Mouse (Mus musculus): ENCODE measurements around the gene Arglu1.

The Arglu1 gene

GRCm38 (mm10) chr8:8690146-8691092 lies at the start of gene Arglu1:
Gene Arglu1, minus strand, starts transcription at chr8:8690521.
- in situ Hi-C loops (cut with MboI; ENCODE audit: unreplicated experiment in 2 of 2), result loop anchor here in 1 of 2 experiments (10.0 kb wide), 1 partner anchor 1284 kb away; the partner anchor contains the start of genes Abhd13 and Lig4

DNA sequence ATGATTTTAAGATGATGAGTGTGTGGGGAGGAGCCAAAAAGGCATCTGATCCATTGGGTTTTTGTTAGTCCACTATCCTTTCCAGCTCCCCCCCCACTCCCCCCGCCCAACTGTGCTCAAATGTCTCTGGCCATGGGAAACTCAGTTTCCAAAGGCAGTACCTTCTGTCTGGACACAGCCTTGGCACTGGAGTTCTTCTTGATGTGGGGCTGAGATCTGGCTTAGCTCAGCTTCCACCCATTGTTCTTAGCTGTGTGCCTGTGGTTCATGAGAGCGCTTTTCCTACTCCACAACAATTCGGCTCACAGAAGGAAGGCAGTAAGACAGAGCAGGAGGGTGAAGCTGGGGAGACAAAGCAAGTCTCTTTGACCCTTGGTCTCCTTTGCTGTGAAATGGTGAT lies 47.0 kb upstream of the Arglu1 start:
- in situ Hi-C loops (cut with MboI; ENCODE audit: unreplicated experiment in 2 of 2), result no loop called here

- in situ Hi-C loops (cut with MboI; ENCODE audit: unreplicated experiment in 2 of 2), result no loop called here
These were observed 46.5 kb upstream of the Arglu1 start for GRCm38 (mm10) chr8:8736826-8737225.

GRCm38 (mm10) chr8:8733804-8734203 lies 43.5 kb upstream of the Arglu1 start:
- in situ Hi-C loops (cut with MboI; ENCODE audit: unreplicated experiment in 2 of 2), result no loop called here

DNA sequence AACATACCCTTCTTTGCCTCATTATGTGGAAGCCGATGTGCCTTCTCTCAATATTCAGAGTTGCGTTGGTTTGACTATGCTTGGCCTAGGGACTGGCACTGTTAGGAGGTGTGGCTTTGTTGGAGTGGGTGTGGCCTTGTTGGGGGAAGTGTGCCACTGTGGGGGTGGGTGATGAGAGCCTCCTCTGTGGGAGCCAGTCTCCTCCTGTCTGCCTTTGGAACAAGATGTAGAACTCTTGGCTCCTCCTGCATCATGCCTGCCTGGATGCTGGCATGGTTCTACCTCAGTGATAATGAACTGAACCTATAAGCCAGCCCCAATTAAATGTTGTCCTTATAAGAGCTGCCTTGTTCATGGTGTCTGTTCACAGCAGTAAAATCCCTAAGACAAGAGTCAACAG lies 38.3 kb upstream of the Arglu1 start:
- in situ Hi-C loops (cut with MboI; ENCODE audit: unreplicated experiment in 2 of 2), result no loop called here

GRCm38 (mm10) chr8:8726547-8726946 lies 36.2 kb upstream of the Arglu1 start:
- in situ Hi-C loops (cut with MboI; ENCODE audit: unreplicated experiment in 2 of 2), result no loop called here

- in situ Hi-C loops (cut with MboI; ENCODE audit: unreplicated experiment in 2 of 2), result no loop called here
These were observed 14.5 kb upstream of the Arglu1 start for GRCm38 (mm10) chr8:8704813-8705212.

- in situ Hi-C loops (cut with MboI; ENCODE audit: unreplicated experiment in 2 of 2), result no loop called here
These were observed 13.3 kb upstream of the Arglu1 start for GRCm38 (mm10) chr8:8703668-8704067.

DNA sequence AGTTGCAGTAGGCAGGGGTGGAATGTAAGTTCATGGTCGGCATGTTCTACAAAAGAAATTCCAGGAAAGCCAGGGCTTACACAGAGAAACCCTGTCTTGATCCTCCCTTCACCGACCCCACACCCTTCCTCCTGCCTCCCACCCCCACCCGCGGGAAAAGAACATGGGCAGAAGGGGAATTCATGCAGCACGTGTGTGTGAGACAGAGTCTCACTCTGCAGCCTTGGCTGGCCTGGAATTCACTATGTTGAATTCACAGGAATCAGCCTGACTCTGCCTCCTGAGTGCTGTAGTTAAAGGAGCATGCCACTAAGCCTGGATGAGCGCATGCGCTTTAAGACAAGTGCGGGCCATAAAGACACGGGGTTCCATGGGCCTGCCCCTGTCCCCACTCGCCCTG lies 10.5 kb upstream of the Arglu1 start:
- in situ Hi-C loops (cut with MboI; ENCODE audit: unreplicated experiment in 2 of 2), result no loop called here

DNA sequence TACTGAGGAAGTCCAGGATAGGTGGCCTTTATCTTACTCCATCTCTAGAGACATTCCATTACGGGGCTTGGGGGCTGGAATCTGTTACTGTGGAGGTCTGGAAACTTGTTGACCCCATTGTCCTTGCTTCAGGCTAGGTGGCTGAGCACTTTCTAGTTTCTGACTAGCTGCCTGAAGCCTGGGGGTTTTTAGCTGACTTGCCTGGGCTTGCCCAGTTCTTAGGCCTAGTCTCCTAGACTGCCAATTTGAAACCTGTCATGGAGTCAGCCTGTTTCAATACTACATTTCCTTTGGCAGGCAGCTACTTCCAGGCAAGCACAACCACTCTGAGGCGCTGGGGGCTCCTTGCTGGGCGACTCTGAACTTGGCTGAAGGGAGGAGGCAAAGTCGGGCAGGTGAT lies 9.9 kb upstream of the Arglu1 start:
- in situ Hi-C loops (cut with MboI; ENCODE audit: unreplicated experiment in 2 of 2), result no loop called here

- in situ Hi-C loops (cut with MboI; ENCODE audit: unreplicated experiment in 2 of 2), result loop anchor here in 1 of 2 experiments (10.0 kb wide), 1 partner anchor 1285 kb away; the partner anchor contains the start of genes Abhd13 and Lig4
These were observed 721 bp downstream of the Arglu1 start for GRCm38 (mm10) chr8:8689454-8690145.

- in situ Hi-C loops (cut with MboI; ENCODE audit: unreplicated experiment in 2 of 2), result no loop called here
These were observed 1.4 kb downstream of the Arglu1 start for GRCm38 (mm10) chr8:8688823-8689453.

DNA sequence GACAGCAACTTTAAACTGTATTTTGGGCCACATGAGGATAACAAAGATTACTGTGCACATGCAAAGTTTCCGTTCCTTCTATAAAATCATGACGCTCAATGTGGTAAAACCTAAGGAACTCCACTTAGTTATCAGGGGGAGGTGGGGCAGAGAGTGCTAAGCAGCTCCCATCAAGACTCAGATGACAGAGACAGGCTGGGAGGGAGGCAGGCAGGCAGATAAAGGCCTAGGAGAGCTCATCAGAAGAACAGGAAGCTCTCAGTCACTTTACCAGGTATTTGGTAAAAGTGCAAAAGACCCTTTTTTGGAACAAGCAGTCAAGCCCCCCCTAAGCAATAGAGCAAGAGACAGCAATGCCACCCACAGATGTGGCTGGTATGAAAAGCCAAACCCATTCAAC lies 4.8 kb downstream of the Arglu1 start:
- in situ Hi-C loops (cut with MboI; ENCODE audit: unreplicated experiment in 2 of 2), result no loop called here

DNA sequence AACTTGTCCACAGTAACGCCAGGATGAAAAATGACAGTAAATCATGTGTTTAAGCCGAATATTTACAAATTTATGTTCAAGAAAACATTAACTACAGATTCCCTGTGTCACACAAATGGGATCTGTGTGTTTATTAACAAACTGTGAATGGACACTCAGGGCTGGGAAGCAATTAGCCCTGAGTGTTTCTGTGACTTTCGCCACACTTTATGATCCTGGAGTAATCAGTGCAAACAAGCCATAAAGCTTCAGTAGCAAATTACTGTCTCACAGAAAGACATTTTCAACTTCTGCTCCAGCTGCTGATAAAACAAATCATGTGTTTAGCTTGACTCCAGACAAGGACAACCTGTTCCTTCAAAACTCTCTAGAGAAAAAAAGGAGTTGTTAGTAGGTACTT lies 7.6 kb downstream of the Arglu1 start:
- in situ Hi-C loops (cut with MboI; ENCODE audit: unreplicated experiment in 2 of 2), result no loop called here

DNA sequence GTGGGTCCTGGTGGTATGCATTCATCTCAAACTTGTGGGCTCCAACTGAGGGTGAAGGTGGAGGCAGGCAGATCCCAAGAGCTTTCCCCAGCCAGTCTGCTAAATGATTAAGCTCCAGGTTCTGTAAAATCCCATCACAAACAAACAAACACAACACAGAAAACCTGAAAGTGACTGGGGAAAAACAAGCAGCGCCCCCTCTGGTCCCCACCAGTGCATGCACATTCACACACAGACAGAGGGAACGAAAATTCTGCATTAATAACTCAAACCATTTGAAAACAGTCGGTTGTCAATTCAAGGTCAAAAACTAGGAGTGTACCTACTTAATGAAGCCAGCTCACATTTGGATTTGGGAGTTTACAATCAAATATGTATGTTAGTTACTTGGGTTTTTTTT lies 12.1 kb downstream of the Arglu1 start:
- in situ Hi-C loops (cut with MboI; ENCODE audit: unreplicated experiment in 2 of 2), result no loop called here

GRCm38 (mm10) chr8:8674864-8675263 lies 15.5 kb downstream of the Arglu1 start:
- in situ Hi-C loops (cut with MboI; ENCODE audit: unreplicated experiment in 2 of 2), result no loop called here

DNA sequence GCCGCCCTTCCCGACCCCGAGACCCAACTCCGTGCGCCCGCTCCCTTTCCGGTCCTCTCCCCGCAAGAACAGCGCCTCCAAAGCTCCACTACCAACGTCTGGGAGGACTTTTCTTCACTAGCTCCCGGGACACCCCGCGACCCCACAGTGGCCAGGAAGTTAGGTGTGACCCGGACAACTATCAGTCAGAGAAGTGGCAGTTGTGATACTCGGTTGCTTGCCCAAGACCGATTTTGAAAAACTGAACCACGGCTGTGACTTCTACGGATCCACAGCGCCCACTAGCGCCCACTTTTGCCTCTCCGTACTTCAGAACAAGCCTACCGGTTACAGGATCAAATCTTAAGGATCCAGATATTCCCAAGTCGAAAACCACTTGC lies 28.6 kb downstream of the Arglu1 start:
- in situ Hi-C loops (cut with MboI; ENCODE audit: unreplicated experiment in 2 of 2), result no loop called here

GRCm38 (mm10) chr8:8661103-8661758 lies 29.1 kb downstream of the Arglu1 start, which contains the start of gene Efnb2:
Gene Efnb2, minus strand, starts transcription at chr8:8661242.
- in situ Hi-C loops (cut with MboI; ENCODE audit: unreplicated experiment in 2 of 2), result no loop called here

DNA sequence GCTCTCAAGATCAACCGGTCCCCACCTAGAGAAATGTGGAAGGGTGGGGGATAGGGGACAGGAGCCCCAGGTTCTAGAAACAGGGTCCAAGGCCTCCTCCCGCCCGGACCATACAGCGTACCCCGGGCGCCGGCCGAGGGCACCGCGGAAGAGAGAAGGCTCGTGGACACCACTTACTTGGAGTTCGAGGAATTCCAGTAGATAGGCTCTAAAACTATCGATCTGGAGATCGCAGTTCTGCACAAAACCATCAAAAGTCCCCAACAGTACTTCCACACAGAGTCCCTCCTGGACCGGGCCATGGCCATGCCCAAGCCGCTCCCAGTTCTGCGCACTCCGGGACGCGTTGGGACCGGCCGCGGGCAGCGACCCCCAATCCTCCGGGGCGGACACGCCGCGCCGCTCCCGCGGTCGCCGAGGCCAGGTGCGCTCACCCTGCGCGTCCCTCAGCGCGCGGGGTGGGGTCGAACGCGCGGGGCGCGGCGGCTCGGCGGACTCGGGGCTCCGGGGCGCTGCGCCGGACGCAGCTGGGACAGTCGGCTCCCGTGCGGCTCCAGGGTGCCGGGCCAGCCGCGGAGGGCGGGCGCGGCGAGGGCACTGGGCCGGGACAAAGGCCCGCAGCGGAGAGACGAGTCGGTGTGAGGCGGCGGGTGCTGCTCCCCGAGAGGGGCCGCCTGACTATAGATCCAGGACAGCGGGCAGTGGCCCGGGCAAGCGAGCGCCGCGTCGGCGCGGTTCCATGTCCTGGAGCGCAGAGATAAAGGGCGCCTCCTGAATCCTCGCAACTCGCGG lies 29.8 kb downstream of the Arglu1 start:
- in situ Hi-C loops (cut with MboI; ENCODE audit: unreplicated experiment in 2 of 2), result no loop called here

Data from v-Abl transformed pro-B cells (cell line).